Mouse (Mus musculus) A20 (cell line): Measurements from ENCODE around the gene Abat.

Experiments
- DNase-seq: peaks from one replicate; pipeline ENCODE4 v3.0.0-alpha.2; 2011; ENCODE audit warnings: low read depth, low spot score

The Abat gene

GRCm38 (mm10) chr16:8513236-8513906 lies at the start of gene Abat:
Abat (plus strand) TSS chr16:8513429.
- no peak for DNase-seq

DNA sequence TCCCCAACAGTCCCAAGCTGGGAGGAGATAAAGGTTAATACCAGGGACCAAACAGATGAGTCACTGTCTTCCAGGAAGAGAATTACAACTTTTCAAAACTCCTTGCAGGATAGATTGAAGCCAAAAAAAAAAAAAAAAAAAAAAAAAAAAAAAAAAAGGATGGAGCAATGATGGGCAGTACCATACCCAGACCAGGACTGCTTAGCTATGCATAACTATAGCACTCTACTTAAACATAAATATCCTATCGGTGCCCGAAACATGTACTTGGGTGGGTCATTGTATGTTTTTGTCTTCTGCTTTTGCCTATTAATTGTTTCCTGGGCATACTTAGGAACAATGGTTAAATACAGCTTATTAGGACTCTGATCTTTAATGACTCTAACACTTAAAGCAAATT lies 43.1 kb upstream of the Abat start:
- no peak for DNase-seq

GRCm38 (mm10) chr16:8470603-8471481 lies 42.4 kb upstream of the Abat start, which contains the start of gene Mettl22:
Mettl22 (plus strand) TSS chr16:8470788.
- peak; percentile 94 for DNase-seq

- no peak for DNase-seq
Measured at GRCm38 (mm10) chr16:8487396-8488005, 25.7 kb upstream of the Abat start.

DNA sequence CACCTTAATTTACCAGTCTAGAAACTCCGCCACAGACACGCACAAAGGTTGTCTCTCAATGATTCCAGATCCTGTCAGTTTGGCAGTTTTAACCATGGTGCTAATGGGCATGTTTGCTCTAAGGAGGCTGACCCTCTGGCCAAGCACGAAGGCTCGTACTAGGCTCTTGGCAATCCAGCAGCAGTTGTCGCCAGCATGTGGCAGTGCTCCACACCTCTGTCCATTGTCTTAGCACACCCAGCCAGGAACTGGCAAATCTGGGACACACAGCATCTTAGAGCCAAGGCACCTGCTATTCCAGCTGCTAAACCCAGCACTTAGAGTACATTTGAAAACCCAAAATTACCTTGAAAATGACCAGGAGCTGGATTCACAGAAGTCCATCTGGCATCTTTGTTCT lies 23.9 kb upstream of the Abat start:
- no peak for DNase-seq

DNA sequence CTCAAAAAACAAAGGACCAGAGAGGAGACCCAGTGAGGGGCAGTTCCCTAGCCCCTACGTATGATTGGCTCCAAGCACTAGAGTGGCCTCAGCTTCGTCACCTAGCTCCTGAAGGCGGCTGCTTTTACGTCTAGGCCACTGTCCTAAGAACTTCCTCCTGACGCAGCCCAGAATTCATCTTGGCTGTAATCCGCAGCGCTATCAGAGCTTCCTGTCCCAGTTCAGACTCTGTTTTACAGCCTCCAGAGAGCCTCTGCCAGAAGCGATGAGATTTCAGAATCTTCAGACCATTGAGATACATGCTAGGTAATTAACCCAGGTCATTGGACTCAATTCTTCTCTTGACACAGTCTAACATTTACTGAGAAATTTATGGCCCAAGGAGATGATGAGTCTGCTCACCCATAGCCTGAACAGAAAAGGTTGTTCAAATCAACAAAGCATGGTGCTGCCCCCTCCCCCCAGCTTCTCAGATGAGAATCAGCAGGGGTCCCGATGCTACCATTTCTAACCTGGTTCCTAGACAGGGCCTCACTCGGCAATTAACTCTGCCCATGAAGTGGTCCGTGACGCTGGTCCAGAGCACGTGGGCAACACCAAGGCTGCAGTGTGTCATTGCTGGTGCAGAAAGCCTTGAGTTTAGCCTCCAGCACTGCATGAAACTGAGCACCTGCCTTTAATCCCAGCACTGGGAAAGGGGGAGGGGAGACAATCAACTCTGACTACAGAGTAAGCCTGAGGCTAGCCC lies 21.3 kb upstream of the Abat start:
- no peak for DNase-seq

GRCm38 (mm10) chr16:8494268-8494667 lies 19.0 kb upstream of the Abat start:
- peak; percentile 61 for DNase-seq

GRCm38 (mm10) chr16:8496967-8497366 lies 16.3 kb upstream of the Abat start:
- DNase-seq: no peak

DNA sequence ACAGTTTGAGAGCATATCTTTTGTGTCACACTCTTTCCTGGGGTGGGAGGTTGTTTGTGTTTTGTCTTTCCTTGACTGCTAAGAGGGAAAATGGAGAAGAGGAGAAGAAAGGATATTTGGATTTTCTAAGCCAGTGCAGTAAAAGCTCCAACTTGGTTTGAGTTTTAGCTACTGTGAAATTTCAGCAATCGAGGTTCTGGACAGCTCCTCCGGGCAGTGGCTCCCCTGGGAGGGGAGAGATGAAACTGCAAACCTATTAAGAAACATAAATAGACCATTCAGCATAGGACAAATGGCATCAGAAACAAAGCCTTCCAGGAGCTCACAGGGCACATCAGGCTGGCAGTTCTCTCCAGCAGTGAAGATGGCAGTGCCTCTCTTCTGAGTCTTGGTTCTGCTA lies 9.0 kb upstream of the Abat start:
- DNase-seq: no peak

DNA sequence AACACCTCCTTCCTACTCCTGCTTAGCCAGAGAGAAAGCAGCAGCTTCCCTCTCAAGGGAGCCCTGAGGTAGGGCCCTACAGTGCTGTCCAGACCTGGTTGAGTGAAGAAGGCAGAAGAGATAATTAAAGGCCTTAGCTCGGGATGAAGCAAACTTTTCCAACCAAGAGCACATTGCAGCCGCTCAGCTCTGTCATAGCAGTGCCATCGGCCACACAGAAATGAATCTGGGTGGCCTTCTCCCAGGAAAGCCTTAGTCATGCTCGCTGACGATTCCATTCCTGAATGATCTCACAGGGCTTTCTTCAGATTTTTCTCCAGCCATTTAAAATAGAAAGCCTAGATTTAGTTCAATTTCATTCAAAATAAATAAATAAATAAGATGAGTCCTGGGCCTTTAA lies 3.3 kb upstream of the Abat start:
- DNase-seq: no peak

GRCm38 (mm10) chr16:8512830-8513229 lies 399 bp upstream of the Abat start:
- DNase-seq: no peak

GRCm38 (mm10) chr16:8514180-8514579 lies 951 bp downstream of the Abat start:
- DNase-seq: no peak

DNA sequence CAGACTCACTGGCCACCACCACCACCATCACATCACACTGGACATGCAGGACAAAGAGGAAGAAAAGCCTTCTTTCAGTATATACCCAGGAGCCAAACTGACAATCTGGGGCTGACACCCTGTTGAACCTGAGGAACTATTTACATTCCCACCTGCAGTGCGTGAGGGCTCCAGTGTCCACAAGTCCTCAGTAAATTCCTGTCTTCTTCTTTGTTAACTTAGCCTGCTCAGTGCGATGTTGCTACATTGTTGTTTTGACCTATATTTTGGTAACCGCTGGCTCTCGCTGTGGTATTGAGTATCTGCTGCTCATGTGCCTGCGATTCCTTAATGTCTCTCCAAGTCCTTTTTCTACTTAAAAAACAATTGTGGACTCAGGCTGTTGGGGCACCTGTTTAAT lies 7.3 kb downstream of the Abat start:
- DNase-seq: no peak

GRCm38 (mm10) chr16:8521322-8521721 lies 8.1 kb downstream of the Abat start:
- no peak for DNase-seq

DNA sequence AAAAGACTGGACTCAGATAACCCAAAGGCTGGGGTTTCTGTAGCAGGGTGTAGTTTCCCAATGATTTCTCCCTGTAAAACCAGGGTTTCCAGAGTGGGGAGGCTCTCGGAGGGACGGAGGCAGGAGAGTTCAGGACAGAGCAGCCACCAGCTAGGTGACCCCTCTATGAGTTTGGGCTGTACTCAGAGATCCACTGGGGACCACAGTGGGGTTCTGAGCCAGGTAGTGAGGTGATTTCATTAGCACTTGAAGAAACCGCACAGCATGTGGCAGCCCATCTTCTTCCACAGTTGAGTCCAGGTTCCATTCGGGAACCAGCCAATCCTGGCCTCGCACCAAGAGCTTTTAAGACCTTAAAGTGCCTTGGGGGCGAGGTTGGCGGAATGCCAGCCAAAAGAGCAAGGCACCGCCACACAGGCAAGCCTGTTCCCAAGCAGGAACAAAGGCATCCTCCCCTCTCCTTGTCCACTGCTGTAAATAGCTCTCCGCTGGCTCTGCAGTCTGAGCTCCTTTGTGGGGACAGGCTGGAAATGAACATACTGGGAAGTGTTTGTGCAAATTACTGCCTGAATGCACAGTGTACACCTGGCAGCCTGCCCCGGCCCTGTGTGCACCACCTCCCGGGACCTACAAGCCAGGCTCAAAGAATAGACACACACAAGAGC lies 10.4 kb downstream of the Abat start:
- DNase-seq: no peak

DNA sequence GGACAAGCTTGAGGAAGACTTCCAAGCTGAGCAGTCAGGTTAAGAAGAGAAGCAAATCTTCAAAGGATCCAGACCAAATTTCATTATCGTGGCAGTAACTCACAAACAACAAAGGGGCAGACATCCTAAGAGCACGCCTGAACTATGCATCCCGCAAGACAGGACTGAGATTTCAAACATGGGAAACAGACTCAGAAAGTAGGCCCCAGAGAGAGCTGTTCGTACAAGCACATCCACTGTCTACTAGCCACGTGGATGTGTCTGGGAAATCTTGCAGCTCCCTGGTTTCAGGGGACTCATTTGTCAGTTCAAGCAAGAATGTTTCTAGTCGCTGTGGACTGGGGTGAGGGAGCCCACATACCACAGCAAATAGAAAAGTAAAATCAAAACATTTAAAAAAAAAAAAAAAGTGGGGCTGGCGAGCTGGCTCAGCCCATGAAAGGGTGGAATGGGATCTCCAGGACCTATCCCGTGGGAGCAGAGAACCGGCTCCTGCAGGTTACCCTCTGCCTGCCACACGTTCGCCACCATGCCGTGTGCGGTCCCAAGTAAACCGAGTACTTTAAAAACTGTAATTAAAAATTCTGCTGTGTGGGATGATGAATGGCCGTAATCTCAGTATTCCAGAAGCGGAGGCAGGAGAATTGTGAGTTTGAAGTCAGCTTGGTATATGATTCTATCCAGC lies 11.1 kb downstream of the Abat start:
- DNase-seq: no peak

DNA sequence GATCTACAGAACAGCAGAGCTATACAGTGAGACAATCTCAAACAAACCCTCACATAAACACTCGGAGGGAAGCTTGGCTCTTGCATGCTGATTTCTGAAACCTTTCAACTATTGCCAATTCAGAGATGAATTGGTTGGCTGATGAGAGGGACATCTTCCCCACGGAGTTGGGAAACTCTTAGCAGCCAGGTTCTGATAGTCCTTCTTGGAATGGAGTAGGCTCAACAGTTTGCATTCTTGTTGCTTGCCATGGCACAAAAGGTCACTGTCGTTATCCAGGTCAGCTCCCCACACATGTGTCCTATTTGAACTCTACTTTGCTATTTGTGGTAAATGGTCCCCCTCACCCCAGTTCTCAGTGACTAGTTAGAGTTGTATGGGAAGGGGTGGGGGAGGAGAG lies 12.1 kb downstream of the Abat start:
- DNase-seq: no peak

GRCm38 (mm10) chr16:8525877-8526276 lies 12.6 kb downstream of the Abat start:
- no peak for DNase-seq

DNA sequence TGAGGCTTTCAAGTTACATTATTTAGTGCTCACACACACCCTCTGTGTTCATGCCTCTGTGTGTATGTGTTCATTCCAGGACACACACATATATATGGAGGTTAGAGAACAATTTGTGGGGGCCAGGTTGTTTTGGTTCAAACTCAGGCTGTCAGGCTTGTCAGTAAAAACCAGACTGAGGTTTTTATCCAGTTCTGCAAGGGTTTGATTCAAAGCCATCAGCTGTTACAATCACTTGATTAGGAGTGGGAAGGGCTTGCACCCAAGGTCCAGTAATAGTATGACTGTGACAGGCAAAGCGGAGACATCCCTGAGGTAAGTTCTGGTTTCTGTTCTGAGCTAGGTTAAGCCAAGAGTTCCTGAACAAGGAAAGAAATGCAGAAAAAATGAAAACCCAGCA lies 16.2 kb downstream of the Abat start:
- DNase-seq: no peak

DNA sequence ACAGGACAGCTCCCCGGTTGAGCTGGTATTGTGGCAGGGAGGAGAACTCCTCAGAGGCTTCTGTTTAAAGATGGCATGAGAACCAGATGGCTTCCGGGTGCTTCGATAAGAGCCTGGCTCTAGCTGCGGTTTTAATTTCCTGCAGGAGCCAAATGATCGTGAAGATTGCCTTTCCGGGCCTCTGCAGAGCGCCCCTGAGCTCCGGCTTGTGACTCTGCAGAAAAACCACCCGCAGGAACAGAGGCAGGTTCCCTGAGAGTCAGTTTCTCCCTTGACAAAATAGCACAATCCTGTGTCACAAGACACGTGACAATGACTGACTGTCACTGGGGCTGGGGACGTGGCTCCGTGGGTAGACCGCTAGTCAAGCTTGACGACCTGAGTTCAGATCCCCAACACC lies 16.8 kb downstream of the Abat start:
- no peak for DNase-seq

DNA sequence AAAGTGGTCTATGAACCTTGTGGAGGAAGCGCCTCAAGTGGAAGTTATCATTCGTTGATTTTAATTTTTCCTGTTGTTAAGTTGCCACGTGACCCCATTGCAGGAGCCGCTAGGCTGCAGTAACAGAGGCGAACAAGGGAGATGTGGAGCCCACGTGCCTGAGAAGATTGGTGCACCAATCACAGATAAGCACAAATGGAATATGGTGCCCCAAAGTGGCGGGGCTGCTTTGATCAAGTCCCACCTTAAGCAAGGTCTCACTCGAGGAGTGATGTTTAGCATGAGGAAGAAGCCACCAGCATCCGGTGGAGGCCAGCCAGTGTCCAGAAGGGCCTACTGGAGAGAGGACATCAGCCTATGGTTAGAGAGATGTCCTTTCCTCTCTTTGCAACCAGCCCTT lies 19.2 kb downstream of the Abat start:
- no peak for DNase-seq
